Mouse (Mus musculus): ENCODE data around the gene Syvn1.

The Syvn1 gene

GRCm38 (mm10) chr19:6070571-6071250 lies 24.3 kb downstream of the Syvn1 start:
- CTCF ChIA-PET = interaction anchor here (0.5 to 2.6 kb wide), 17 partner anchors 9 to 326 kb away, joined by 3 to 11 read pairs (median 3); partner anchors contain the start of genes Cdca5 (in 2 of the 4), Zfpl1 (in 2 of the 4), Znhit2 (in 2 of the 4) and Capn1 (in 1 of the 4)
- POLR2A ChIA-PET = interaction anchor here (0.6 to 47.9 kb wide), 58 partner anchors 6 to 427 kb away, joined by 3 to 1520 read pairs (median 4); partner anchors contain the start of genes Cdca5 (in 4 of the 4), Zfpl1 (in 4 of the 4), Capn1 (in 3 of the 4) and Fau (in 3 of the 4)

GRCm38 (mm10) chr19:6071261-6071660 lies 24.9 kb downstream of the Syvn1 start:
- ChIA-PET POLR2A (interaction anchor here (0.8 to 47.9 kb wide), 52 partner anchors 5 to 428 kb away, joined by 3 to 1520 read pairs (median 4); partner anchors contain the start of genes Cdca5 (in 4 of the 4), Zfpl1 (in 4 of the 4), Capn1 (in 3 of the 4) and Fau (in 3 of the 4)), CTCF (interaction anchor here (0.5 to 2.6 kb wide), 14 partner anchors 9 to 264 kb away, joined by 3 to 11 read pairs (median 3); partner anchors contain the start of genes Cdca5 (in 2 of the 4), Zfpl1 (in 2 of the 4), Znhit2 (in 2 of the 4) and Capn1 (in 1 of the 4))

- CTCF ChIA-PET = interaction anchor here in 1 of 4 experiments (0.6 kb wide), 1 partner anchor 54 kb away, joined by 3 read pairs; the partner anchor contains the start of gene Snx15
- POLR2A ChIA-PET = interaction anchor here in 2 of 4 experiments (29.9 to 47.9 kb wide), 4 partner anchors 2 to 15 kb away, joined by 1277 to 1520 read pairs (median 1398); partner anchors contain the start of genes Cdca5 (in 2 of the 2), Fau (in 2 of the 2), Gm28374 (in 2 of the 2) and Mrpl49 (in 2 of the 2)
Measured at GRCm38 (mm10) chr19:6073889-6074288, 27.5 kb downstream of the Syvn1 start.

- POLR2A ChIA-PET = interaction anchor here (0.6 to 47.9 kb wide), 38 partner anchors 0 to 989 kb away, joined by 3 to 1520 read pairs (median 4); partner anchors contain the start of genes Tm7sf2 (in 4 of the 4), Cdca5 (in 3 of the 4), Snx15 (in 3 of the 4) and Zfpl1 (in 3 of the 4)
- CTCF ChIA-PET = interaction anchor here in 1 of 4 experiments (0.9 to 5.4 kb wide), 5 partner anchors 9 to 152 kb away, joined by 3 to 32 read pairs (median 3); partner anchors contain the start of genes Cdc42ep2, Tm7sf2 and Znhit2
Measured at GRCm38 (mm10) chr19:6076564-6077393, 30.4 kb downstream of the Syvn1 start, which contains the start of gene Vps51. TSS of gene Vps51 (minus strand) at chr19:6077231.

- CTCF ChIA-PET = interaction anchor here in 2 of 4 experiments (0.6 to 5.4 kb wide), 5 partner anchors 9 to 185 kb away, joined by 3 to 32 read pairs (median 5); partner anchors contain the start of gene Tm7sf2 (in 1 of the 2)
- POLR2A ChIA-PET = interaction anchor here in 3 of 4 experiments (0.6 to 47.9 kb wide), 12 partner anchors 4 to 283 kb away, joined by 3 to 1520 read pairs (median 4); partner anchors contain the start of genes Fau (in 2 of the 3), Mrpl49 (in 2 of the 3), Sf1 (in 2 of the 3) and Syvn1 (in 2 of the 3)
Measured at GRCm38 (mm10) chr19:6079983-6080480, 33.7 kb downstream of the Syvn1 start, which contains the start of gene Tmem262. TSS of gene Tmem262 (plus strand) at chr19:6080033.

GRCm38 (mm10) chr19:6082156-6082555 lies 35.8 kb downstream of the Syvn1 start, which contains the start of gene Gm28374:
TSS of gene Gm28374 (minus strand) at chr19:6082256.
- POLR2A ChIA-PET = interaction anchor here in 3 of 4 experiments (0.8 to 47.9 kb wide), 7 partner anchors 6 to 46 kb away, joined by 3 to 1520 read pairs (median 5); partner anchors contain the start of genes Tm7sf2 (in 3 of the 3), Fau (in 2 of the 3), Mrpl49 (in 2 of the 3) and Syvn1 (in 2 of the 3)

GRCm38 (mm10) chr19:6084478-6085248 lies 38.3 kb downstream of the Syvn1 start, which contains the start of the genes Zfpl1 and Cdca5:
TSS of gene Zfpl1 (minus strand) at chr19:6084956.
TSS of gene Cdca5 (plus strand) at chr19:6084983.
- CTCF ChIA-PET = interaction anchor here (0.6 to 3.8 kb wide), 18 partner anchors 8 to 1031 kb away, joined by 3 to 46 read pairs (median 4); partner anchors contain the start of genes Tm7sf2 (in 2 of the 4), Arl2 (in 1 of the 4), Capn1 (in 1 of the 4) and Cdc42bpg (in 1 of the 4)
- POLR2A ChIA-PET = interaction anchor here (0.5 to 43.4 kb wide), 130 partner anchors 8 to 1281 kb away, joined by 3 to 1520 read pairs (median 5); partner anchors contain the start of genes Znhit2 (in 4 of the 4), Fau (in 3 of the 4), Mrpl49 (in 3 of the 4) and Pola2 (in 3 of the 4)

More at GRCm38 (mm10) chr19:6082156-6082555, 35.8 kb downstream of the Syvn1 start, which contains the start of gene Gm28374:
- CTCF ChIA-PET = interaction anchor here in 1 of 4 experiments (0.9 kb wide), 1 partner anchor 15 kb away, joined by 3 read pairs; no protein-coding TSS in a partner anchor

GRCm38 (mm10) chr19:6085417-6085879 lies 39.1 kb downstream of the Syvn1 start:
- POLR2A ChIA-PET = interaction anchor here (0.5 to 43.4 kb wide), 171 partner anchors 8 to 1282 kb away, joined by 3 to 1520 read pairs (median 5); partner anchors contain the start of genes Vps51 (in 4 of the 4), Znhit2 (in 4 of the 4), Arl2 (in 3 of the 4) and Fau (in 3 of the 4)

GRCm38 (mm10) chr19:6088841-6089240 lies 42.5 kb downstream of the Syvn1 start:
- ChIA-PET CTCF (interaction anchor here (0.6 to 1.9 kb wide), 6 partner anchors 21 to 479 kb away, joined by 3 to 9 read pairs (median 4); partner anchors contain the start of genes Arl2 (in 1 of the 4), Batf2 (in 1 of the 4) and Tm7sf2 (in 1 of the 4)), POLR2A (interaction anchor here (0.5 to 43.4 kb wide), 30 partner anchors 7 to 276 kb away, joined by 3 to 1520 read pairs (median 4); partner anchors contain the start of genes Mrpl49 (in 3 of the 4), Vps51 (in 3 of the 4), Cdc42ep2 (in 2 of the 4) and Fau (in 2 of the 4))

More at GRCm38 (mm10) chr19:6085417-6085879, 39.1 kb downstream of the Syvn1 start:
- CTCF ChIA-PET = interaction anchor here (0.6 to 3.8 kb wide), 27 partner anchors 8 to 890 kb away, joined by 3 to 46 read pairs (median 4); partner anchors contain the start of genes Tm7sf2 (in 2 of the 4), Capn1 (in 1 of the 4), Cdc42bpg (in 1 of the 4) and Syvn1 (in 1 of the 4)

- CTCF ChIA-PET = no interaction called here
- POLR2A ChIA-PET = interaction anchor here in 2 of 4 experiments (0.6 to 43.4 kb wide), 9 partner anchors 9 to 35 kb away, joined by 3 to 1520 read pairs (median 7); partner anchors contain the start of genes Cdca5 (in 2 of the 2), Tm7sf2 (in 2 of the 2), Vps51 (in 2 of the 2) and Zfpl1 (in 2 of the 2)
Measured at GRCm38 (mm10) chr19:6094119-6094518, 47.7 kb downstream of the Syvn1 start, which contains the start of gene AC131692.1. TSS of gene AC131692.1 (plus strand) at chr19:6094419.

GRCm38 (mm10) chr19:6097847-6098246 lies 51.5 kb downstream of the Syvn1 start:
- ChIA-PET POLR2A (interaction anchor here in 3 of 4 experiments (0.6 to 43.4 kb wide), 8 partner anchors 11 to 517 kb away, joined by 3 to 1520 read pairs (median 6); partner anchors contain the start of genes Cdca5 (in 2 of the 3), Zfpl1 (in 2 of the 3), Fau (in 1 of the 3) and Gm28374 (in 1 of the 3)), CTCF (no interaction called here)

GRCm38 (mm10) chr19:6101186-6101585 lies 54.8 kb downstream of the Syvn1 start:
- CTCF ChIA-PET = interaction anchor here in 1 of 4 experiments (0.6 kb wide), 1 partner anchor 145 kb away, joined by 4 read pairs; no protein-coding TSS in a partner anchor
- POLR2A ChIA-PET = interaction anchor here in 3 of 4 experiments (0.5 to 11.0 kb wide), 13 partner anchors 10 to 1890 kb away, joined by 3 to 137 read pairs (median 3); partner anchors contain the start of genes AC131692.1 (in 1 of the 3), Cdca5 (in 1 of the 3), Sac3d1 (in 1 of the 3) and Tm7sf2 (in 1 of the 3)

GRCm38 (mm10) chr19:6102169-6102853 lies 55.9 kb downstream of the Syvn1 start:
- CTCF ChIA-PET = interaction anchor here in 1 of 4 experiments (2.4 kb wide), 1 partner anchor 315 kb away, joined by 7 read pairs; no protein-coding TSS in a partner anchor
- POLR2A ChIA-PET = interaction anchor here in 3 of 4 experiments (0.7 to 11.0 kb wide), 10 partner anchors 10 to 46 kb away, joined by 3 to 137 read pairs (median 6); partner anchors contain the start of genes AC131692.1 (in 1 of the 3), Cdca5 (in 1 of the 3), Snx15 (in 1 of the 3) and Tm7sf2 (in 1 of the 3)

Data from embryonic stem cell, embryonic (primary cell).